Mouse (Mus musculus): ENCODE data around the gene Mical3. TPM values are rescaled to one million over a fixed set of nuclear protein-coding genes. Genes with fewer than 3 reads are reported as not detected.

Gene Mical3
- polyA plus RNA-seq, 1 experiment from 2014 or later = 33.8 TPM

DNA sequence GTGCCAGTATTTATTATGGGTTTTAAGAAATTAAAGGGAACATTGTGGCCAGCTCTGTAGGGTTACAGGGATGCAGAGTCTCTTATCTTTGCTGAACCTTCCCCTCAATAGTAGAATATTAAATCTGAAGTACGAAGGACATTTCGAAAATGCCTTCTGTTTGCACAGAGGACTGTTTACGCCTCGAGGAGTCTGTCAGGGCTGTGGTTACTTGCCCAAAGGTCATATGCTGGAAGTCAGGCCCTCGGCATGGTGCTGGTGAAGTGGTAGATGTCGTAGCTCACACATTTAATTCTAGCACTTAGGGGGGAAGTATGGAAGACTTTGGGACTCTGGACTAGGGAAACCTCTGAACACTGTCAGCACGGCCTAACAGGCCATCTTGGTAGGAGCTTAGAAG, 99.4 kb downstream of the Mical3 start:
- H3K9ac ChIP-seq = no peak overlapping the region
- peaks cover 12% of the 10 kb centered on the region for H3K4me1 ChIP-seq (replicated peaks)
- WGBS = 94% methylated on average over 7 of the region's 7 CpGs
- no peak for ATAC-seq (ENCODE audit: low FRiP score)
- H3K27me3 ChIP-seq = no peaks in the 10 kb centered on the region
- H3K27ac ChIP-seq = no peak overlapping the region
- no peaks in the 10 kb centered on the region for H3K9me3 ChIP-seq
- no peak overlapping the region for H3K4me3 ChIP-seq
- peaks cover 87% of the 10 kb centered on the region for H3K36me3 ChIP-seq
- H3K4me2 ChIP-seq = no peak overlapping the region

DNA sequence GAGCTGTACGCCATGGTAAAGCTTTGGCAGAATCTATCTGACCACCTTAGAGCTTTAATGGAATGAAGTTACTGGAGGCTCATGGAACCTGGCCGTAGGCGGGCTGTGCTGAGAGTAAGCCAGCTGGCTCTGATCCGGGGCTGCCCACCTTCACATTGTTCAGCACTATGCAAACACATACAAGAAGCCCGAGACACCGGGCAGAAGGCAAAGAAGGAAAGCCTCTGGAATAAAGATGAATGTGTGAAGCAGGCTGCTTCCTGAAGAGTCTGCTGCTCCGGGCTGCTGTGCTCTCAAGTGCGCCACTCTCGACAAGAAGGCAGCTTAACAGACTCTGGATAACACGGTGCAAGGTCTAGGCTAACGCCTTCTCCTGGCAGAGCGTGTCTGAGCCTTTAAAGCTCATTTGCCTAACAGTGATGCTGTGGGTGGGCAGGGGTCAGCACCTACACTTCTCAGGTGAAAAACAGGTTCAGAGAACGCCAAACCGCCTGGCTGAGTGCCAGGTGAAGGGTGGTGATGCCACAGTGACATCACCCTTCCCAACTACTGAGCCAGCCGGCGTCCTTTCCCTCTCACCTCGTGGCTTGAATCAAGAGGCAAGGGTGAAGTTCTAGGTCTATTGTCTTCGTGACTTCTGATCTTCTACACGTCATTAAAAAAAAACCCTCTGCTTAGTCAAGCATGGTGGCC, 100.8 kb downstream of the Mical3 start:
- H3K4me2 ChIP-seq = no peak overlapping the region
- H3K36me3 ChIP-seq = peaks cover 77% of the 10 kb centered on the region
- peaks cover 23% of the 10 kb centered on the region for H3K4me1 ChIP-seq (replicated peaks)
- no peak overlapping the region for H3K9ac ChIP-seq
- 90% methylated on average over 19 of the region's 19 CpGs for WGBS
- no peaks in the 10 kb centered on the region for H3K9me3 ChIP-seq
- H3K27ac ChIP-seq = no peak overlapping the region
- no peaks in the 10 kb centered on the region for H3K27me3 ChIP-seq
- ATAC-seq (ENCODE audit: low FRiP score) = no peak
- H3K4me3 ChIP-seq = no peak overlapping the region

DNA sequence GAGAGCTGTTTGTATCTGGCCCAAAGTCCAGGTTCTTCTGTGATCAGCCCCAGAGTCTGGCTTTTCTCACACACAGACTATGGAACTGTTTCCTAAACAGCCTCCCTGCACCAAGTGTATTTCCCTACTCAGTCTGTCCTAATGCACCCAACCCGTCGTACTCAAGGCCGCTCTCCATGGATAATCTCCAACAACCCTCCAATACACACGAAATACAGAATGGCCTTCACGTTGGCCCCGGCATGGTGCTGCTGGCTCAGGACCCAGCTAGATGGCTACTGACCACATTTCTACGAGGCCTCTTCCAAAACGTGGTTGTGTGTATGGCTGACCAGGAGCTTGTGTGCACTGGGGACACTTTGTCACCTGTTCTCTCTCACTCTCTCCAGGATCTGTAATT, 102.3 kb downstream of the Mical3 start:
- peaks cover 77% of the 10 kb centered on the region for H3K36me3 ChIP-seq
- H3K27ac ChIP-seq = no peak overlapping the region
- H3K4me1 ChIP-seq (replicated peaks) = peaks cover 23% of the 10 kb centered on the region
- H3K4me3 ChIP-seq = no peak overlapping the region
- H3K27me3 ChIP-seq = no peaks in the 10 kb centered on the region
- 94% methylated on average over 8 of the region's 8 CpGs for WGBS
- no peak overlapping the region for H3K9ac ChIP-seq
- H3K9me3 ChIP-seq = no peaks in the 10 kb centered on the region
- ATAC-seq (ENCODE audit: low FRiP score) = no peak
- H3K4me2 ChIP-seq = no peak overlapping the region

- H3K27me3 ChIP-seq = no peaks in the 10 kb centered on the region
- H3K4me1 ChIP-seq (replicated peaks) = peaks cover 23% of the 10 kb centered on the region
- H3K9me3 ChIP-seq = no peaks in the 10 kb centered on the region
- H3K27ac ChIP-seq = no peak overlapping the region
- no peak overlapping the region for H3K4me2 ChIP-seq
- no peak overlapping the region for H3K9ac ChIP-seq
- no peak overlapping the region for H3K4me3 ChIP-seq
- peaks cover 77% of the 10 kb centered on the region for H3K36me3 ChIP-seq
- 46% methylated on average over 5 of the region's 5 CpGs for WGBS
- 0 out of 2 replicates have a peak, but pooled peaks have one; percentile 45 for ATAC-seq (ENCODE audit: low FRiP score)
Measured at GRCm38 (mm10) chr6:121027314-121027713, 103.5 kb downstream of the Mical3 start.

GRCm38 (mm10) chr6:121026866-121027265, 103.9 kb downstream of the Mical3 start:
- peaks cover 77% of the 10 kb centered on the region for H3K36me3 ChIP-seq
- 64% methylated on average over 7 of the region's 7 CpGs for WGBS
- no peak for ATAC-seq (ENCODE audit: low FRiP score)

DNA sequence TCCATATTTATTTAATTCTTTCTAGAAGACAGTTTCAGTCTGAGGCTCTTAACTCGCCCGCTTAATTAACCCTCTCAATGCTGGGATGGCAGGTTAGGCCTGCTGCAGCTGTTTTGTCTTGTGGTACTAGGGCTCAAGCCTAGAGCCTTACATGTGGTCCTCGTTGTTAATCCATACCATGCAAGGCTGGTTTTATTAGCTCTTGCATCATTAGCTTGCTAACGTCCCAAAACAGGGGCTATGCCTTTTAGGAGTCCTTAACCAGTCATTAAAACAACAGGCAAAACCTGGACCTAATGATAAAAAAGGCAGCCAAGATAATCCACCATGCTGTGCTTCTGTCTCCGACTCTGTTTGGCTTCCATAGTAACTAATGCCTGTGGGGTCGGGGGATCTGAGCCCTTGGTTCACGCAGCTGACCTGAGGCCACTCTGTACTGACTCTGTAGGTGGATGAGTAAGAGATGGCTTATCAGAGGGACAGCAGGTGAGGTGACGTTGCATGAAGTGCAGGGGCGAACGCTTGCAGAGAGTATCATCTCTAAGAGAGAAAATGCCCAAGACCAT, 104.7 kb downstream of the Mical3 start:
- ATAC-seq (ENCODE audit: low FRiP score) = no peak
- H3K27ac ChIP-seq = no peak overlapping the region
- no peaks in the 10 kb centered on the region for H3K27me3 ChIP-seq
- H3K4me3 ChIP-seq = no peak overlapping the region
- H3K36me3 ChIP-seq = peaks cover 77% of the 10 kb centered on the region
- H3K4me2 ChIP-seq = no peak overlapping the region
- H3K9me3 ChIP-seq = no peaks in the 10 kb centered on the region
- H3K4me1 ChIP-seq (replicated peaks) = peaks cover 23% of the 10 kb centered on the region
- H3K9ac ChIP-seq = 0 out of 2 replicates have a peak overlapping the region, but pooled peaks have one; percentile 20
- 53% methylated on average over 10 of the region's 10 CpGs for WGBS

More at GRCm38 (mm10) chr6:121026866-121027265, 103.9 kb downstream of the Mical3 start:
- Histone ChIP-seq H3K9me3 (no peaks in the 10 kb centered on the region), H3K4me2 (no peak overlapping the region), H3K9ac (no peak overlapping the region), H3K27ac (no peak overlapping the region), H3K4me1 (replicated peaks) (peaks cover 23% of the 10 kb centered on the region), H3K27me3 (no peaks in the 10 kb centered on the region), H3K4me3 (no peak overlapping the region)

DNA sequence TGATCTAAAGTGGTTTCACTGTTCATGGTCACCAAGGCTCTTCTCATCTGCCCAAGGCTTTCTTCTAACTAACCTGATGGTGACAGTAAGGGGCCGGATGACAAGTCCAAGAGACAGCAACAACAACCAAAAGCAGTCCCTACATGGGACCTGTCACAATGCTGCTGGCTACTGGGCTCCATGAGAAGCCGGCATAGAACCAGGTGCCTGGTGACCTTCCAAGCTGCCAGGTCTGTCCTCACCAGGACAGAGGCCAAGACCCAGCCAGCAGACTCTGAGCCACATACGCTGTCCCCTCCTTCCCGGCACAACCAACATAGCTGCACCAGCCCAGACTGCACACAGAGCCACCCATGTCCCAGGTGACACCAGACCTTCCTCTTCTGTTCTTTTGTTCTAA, 112.7 kb downstream of the Mical3 start:
- peaks cover 85% of the 10 kb centered on the region for H3K36me3 ChIP-seq
- ATAC-seq (ENCODE audit: low FRiP score) = no peak

GRCm38 (mm10) chr6:121017436-121018031, 113.3 kb downstream of the Mical3 start:
- Histone ChIP-seq H3K27me3 (no peaks in the 10 kb centered on the region), H3K4me2 (no peak overlapping the region), H3K9ac (no peak overlapping the region), H3K4me3 (no peak overlapping the region), H3K4me1 (replicated peaks) (peaks cover 4% of the 10 kb centered on the region; the same call in 1 of the 2 replicates), H3K27ac (no peak overlapping the region), H3K36me3 (peaks cover 84% of the 10 kb centered on the region), H3K9me3 (no peaks in the 10 kb centered on the region)
- 80% methylated on average over 12 of the region's 12 CpGs for WGBS
- ATAC-seq (ENCODE audit: low FRiP score) = no peak

More for the DNA sequence above, 112.7 kb downstream of the Mical3 start:
- Histone ChIP-seq H3K4me2 (no peak overlapping the region), H3K27me3 (no peaks in the 10 kb centered on the region), H3K27ac (no peak overlapping the region), H3K4me3 (no peak overlapping the region), H3K4me1 (replicated peaks) (peaks cover 4% of the 10 kb centered on the region; the same call in 1 of the 2 replicates), H3K9me3 (no peaks in the 10 kb centered on the region), H3K9ac (no peak overlapping the region)
- 97% methylated on average over 4 of the region's 4 CpGs for WGBS

GRCm38 (mm10) chr6:121016097-121016496, 114.7 kb downstream of the Mical3 start:
- Histone ChIP-seq H3K27me3 (no peaks in the 10 kb centered on the region), H3K4me1 (replicated peaks) (peaks cover 4% of the 10 kb centered on the region; the same call in 1 of the 2 replicates), H3K36me3 (peaks cover 83% of the 10 kb centered on the region), H3K4me2 (no peak overlapping the region), H3K27ac (no peak overlapping the region), H3K9ac (no peak overlapping the region), H3K9me3 (no peaks in the 10 kb centered on the region), H3K4me3 (no peak overlapping the region)
- no peak for ATAC-seq (ENCODE audit: low FRiP score)
- WGBS = 89% methylated on average over 5 of the region's 5 CpGs

- WGBS = 77% methylated on average over 11 of the region's 11 CpGs
- H3K9ac ChIP-seq = no peak overlapping the region
Measured at GRCm38 (mm10) chr6:121014339-121014738, 116.5 kb downstream of the Mical3 start.

DNA sequence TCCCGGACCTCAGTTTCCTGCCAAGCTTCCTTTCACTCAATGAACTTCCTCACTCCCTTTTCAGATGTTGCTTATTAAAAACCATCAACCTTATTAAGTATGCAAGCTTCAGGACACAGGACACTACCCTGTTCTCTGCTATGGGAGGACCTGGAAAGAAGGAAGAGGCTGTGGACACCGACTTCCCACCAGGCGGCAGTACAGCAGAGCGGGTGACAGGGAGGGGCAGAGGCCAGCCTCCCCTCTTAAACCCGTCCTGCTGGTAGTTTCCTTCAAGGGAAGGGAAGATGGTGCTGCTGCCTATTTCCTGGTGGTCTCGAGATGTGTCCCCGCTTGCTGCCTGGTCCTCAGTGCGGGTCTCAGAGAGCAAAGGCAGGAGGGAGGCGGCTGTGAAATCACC, 117.0 kb downstream of the Mical3 start:
- Histone ChIP-seq H3K27ac (no peak overlapping the region), H3K36me3 (peaks cover 79% of the 10 kb centered on the region), H3K27me3 (no peaks in the 10 kb centered on the region), H3K9ac (no peak overlapping the region), H3K9me3 (no peaks in the 10 kb centered on the region), H3K4me2 (no peak overlapping the region), H3K4me1 (replicated peaks) (peaks cover 4% of the 10 kb centered on the region; the same call in 1 of the 2 replicates), H3K4me3 (no peak overlapping the region)
- 57% methylated on average over 9 of the region's 9 CpGs for WGBS
- 0 out of 2 replicates have a peak, but pooled peaks have one; percentile 19 for ATAC-seq (ENCODE audit: low FRiP score)

More at GRCm38 (mm10) chr6:121014339-121014738, 116.5 kb downstream of the Mical3 start:
- Histone ChIP-seq H3K9me3 (no peaks in the 10 kb centered on the region), H3K36me3 (peaks cover 79% of the 10 kb centered on the region), H3K4me2 (no peak overlapping the region), H3K4me3 (no peak overlapping the region), H3K27me3 (no peaks in the 10 kb centered on the region), H3K27ac (no peak overlapping the region), H3K4me1 (replicated peaks) (peaks cover 4% of the 10 kb centered on the region; the same call in 1 of the 2 replicates)
- ATAC-seq (ENCODE audit: low FRiP score) = no peak

DNA sequence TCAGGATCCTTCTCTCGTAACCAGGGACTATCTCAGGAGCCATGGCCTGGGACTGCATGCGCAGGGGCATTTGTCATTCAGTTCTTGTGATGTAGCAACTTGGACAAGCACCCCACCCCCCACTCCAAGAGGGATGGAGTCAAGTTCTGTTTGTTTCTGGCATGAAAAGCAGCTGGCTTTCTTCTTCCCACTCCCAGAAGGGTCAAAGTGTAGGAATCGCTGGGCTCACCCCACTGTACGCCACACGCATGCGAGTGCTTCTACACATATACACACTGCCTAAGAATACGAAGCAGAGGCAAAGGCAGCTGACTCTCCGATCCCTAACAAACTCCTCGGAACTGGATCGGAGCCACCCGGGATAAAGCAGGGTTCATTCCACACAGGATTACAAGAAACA, 119.1 kb downstream of the Mical3 start:
- Histone ChIP-seq H3K36me3 (peaks cover 81% of the 10 kb centered on the region), H3K9me3 (no peaks in the 10 kb centered on the region), H3K27ac (no peak overlapping the region), H3K4me2 (no peak overlapping the region), H3K9ac (no peak overlapping the region), H3K4me1 (replicated peaks) (peaks cover 4% of the 10 kb centered on the region; the same call in 1 of the 2 replicates), H3K27me3 (no peaks in the 10 kb centered on the region), H3K4me3 (no peak overlapping the region)
- WGBS = 94% methylated on average over 11 of the region's 11 CpGs
- ATAC-seq (ENCODE audit: low FRiP score) = no peak
